21 mouse cellular contexts compared by ENCODE assay signal in the genomic region with DNA sequence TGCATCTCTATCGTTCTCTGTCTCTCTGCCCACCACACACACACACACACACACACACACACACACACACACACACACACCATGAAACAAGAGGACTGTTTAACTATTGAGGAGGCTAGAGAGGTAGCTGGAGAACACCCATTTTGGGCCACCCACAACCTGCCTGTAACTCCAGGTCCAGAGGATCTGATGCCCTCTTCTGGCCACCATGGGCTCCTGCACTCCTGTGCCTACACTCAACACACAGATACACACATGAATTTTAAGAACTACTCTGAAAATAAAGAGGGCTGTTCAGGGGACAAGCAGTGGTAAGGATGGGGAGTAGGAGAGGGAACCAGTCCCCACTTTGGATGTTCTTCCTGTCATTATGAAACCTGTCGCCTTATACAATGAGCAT. TPM values are rescaled to one million over a fixed set of nuclear protein-coding genes. Genes with fewer than 3 reads are reported as not detected.
"Had no signal": no experiment of that assay in that cellular context is flagged by ENCODE, and none has a peak within 500 bp of the region (broad histone marks: within the 10 kb centered on the region; RNA-seq: fewer than 3 reads in every experiment).

No protein-coding gene starts in this region.

- H3K4me2 ChIP-seq: lung, embryonic 15.5 days; midbrain, embryonic 11.5 days; neural tube, embryonic 13.5 days; neural tube, embryonic 15.5 days had no signal

- H3K4me3 ChIP-seq: lung, embryonic 15.5 days; megakaryocyte, embryonic 14.5 days; myocyte; neural tube, embryonic 13.5 days; neural tube, embryonic 15.5 days had no signal

- H3K27ac ChIP-seq: lung, embryonic 15.5 days; macrophage; neural tube, embryonic 13.5 days; neural tube, embryonic 15.5 days had no signal

- H3K9ac ChIP-seq: liver, postnatal 0 days; lung, embryonic 15.5 days; neural tube, embryonic 13.5 days; neural tube, embryonic 15.5 days had no signal

- H3K36me3 ChIP-seq: lung, embryonic 15.5 days; neural tube, embryonic 13.5 days; neural tube, embryonic 15.5 days had no signal

- H3K4me1 ChIP-seq: lung, embryonic 15.5 days; megakaryocyte, embryonic 14.5 days had no signal

- H3K9me3 ChIP-seq: lung, embryonic 15.5 days; neural tube, embryonic 13.5 days; neural tube, embryonic 15.5 days had no signal

- H3K27me3 ChIP-seq: lung, embryonic 15.5 days; megakaryocyte, embryonic 14.5 days; neural tube, embryonic 13.5 days; neural tube, embryonic 15.5 days had no signal

- ATAC-seq: liver, postnatal 0 days; lung, postnatal 0 days; midbrain, embryonic 16.5 days had no signal

- DNase-seq: liver, postnatal 0 days; lung, adult 2 months; lung, postnatal 36 days; midbrain, embryonic 14.5 days; retina, postnatal 1 day; right cerebral cortex, adult 18-20 months; right cerebral cortex, postnatal 25 days; right cerebral cortex, postnatal 4 days; spleen, adult 18-20 months; thymus, adult 2 months; thymus, postnatal 25 days; thymus, postnatal 4 days had no signal

RNA-seq across cellular contexts. Expression of a gene that starts 26.1 kb away (rescaled TPM):
- polyA plus RNA-seq: liver, postnatal 0 days; macrophage had no signal
